Mouse (Mus musculus) c-Kit-positive CD71-positive TER-119-negative erythroid progenitor cells, embryonic 14.5 days (primary cell): Measurements from ENCODE around the gene Chn2.

Experiments used
- DNase-seq: peaks from one replicate; pipeline ENCODE4 v3.0.0-alpha.2; 2013; ENCODE audit warnings: low read depth

The Chn2 gene

DNA sequence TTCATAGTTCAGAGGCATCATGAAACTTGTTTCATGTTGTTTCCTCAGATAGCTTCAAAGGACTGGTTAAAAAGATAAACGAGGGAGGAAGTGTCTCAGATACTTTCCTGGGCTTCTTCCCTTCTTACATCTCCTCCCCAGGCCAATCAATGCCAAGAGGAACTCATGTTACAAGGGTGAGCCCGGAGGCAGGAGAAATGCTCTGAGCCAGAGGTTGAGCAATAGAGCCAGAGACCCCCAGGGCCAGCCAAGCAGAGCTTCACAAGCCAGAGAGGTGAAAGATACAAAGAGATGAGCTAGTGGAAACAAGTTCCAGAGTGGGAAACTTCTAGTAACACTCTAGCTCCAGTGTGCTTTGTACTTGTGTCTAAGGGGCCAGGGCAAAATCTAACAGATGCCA, 38.9 kb downstream of the Chn2 start:
- no peak for DNase-seq

GRCm38 (mm10) chr6:54079881-54080280, 40.5 kb downstream of the Chn2 start:
- DNase-seq, result no peak

GRCm38 (mm10) chr6:54080518-54081285, 41.3 kb downstream of the Chn2 start:
- no peak for DNase-seq

DNA sequence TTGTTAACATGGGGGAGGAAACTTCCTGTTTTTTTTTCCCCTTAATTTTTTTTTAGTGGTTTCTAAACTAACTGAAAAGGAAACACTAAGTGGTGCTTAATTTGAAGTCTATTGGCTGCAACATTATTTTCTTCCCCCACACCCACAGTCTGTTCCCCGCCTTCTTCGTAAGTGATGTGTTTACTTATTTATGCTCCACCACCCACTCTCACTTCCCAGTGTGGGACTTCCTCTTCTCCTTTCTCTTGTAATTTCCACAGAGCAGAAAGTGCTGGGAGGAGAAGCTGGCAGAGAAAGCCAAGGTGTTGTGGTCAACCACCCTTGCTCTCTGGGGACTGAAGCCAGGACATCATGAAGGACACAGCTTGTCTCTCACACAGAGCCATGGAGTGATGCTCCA, 43.2 kb downstream of the Chn2 start:
- no peak for DNase-seq

DNA sequence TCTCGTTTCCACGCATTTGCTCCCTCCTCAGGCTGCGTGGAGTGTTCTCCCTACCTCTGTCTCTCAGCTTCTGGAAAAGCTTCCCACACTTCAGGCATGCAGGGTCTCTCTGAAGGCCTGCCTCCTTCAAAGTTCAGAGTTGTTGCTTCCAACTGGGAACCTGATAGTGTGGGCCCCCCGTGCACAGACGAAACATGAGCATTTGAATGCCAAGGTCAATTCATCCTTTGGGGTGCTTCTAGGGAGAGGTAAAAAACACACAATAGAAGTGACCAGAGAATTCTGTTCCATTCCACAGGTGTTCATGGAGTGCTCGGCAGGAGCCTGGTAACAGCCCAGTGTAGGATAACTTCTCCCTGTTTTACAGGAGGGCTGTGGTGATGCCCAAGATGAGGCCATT, 44.7 kb downstream of the Chn2 start:
- no peak for DNase-seq

DNA sequence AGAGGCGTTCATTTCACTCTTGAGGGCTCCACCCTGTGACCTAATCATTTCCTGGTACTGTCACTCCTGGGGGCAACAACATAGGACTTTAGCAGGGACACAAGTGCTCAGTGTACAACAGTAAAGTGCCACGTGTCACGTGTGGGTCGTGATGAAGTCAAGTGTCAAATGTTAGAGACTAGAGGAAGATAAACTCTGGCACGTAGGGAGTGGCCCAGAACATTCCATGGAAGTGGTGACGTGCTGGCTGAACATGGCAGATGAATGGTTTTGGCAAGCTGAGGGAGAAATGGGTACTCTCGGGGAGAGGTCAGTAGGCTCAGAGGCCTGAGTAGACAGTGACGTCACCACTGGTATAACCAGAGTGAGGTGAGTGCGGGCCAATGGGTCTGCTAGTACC, 45.7 kb downstream of the Chn2 start:
- DNase-seq, result no peak

DNA sequence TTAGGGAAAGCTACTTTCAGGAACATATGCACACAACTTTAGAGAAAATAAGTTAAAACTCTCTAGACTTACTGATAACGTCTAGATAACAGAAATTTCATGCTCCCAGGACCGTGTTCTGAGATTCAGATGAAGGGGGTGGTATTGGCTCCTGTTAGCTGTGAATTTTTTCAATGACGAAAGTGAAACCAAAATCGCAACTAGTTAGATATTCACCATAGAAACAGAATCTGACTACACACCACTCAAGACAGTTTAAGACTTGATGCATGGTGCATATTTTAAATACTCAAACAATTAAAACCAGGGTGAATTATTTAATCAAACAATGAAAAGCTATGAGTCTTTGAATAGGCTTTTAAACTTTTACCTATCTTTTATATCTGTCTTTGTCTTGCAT, 48.8 kb downstream of the Chn2 start:
- DNase-seq, result no peak

GRCm38 (mm10) chr6:54090822-54091221, 51.5 kb downstream of the Chn2 start:
- DNase-seq, result no peak

DNA sequence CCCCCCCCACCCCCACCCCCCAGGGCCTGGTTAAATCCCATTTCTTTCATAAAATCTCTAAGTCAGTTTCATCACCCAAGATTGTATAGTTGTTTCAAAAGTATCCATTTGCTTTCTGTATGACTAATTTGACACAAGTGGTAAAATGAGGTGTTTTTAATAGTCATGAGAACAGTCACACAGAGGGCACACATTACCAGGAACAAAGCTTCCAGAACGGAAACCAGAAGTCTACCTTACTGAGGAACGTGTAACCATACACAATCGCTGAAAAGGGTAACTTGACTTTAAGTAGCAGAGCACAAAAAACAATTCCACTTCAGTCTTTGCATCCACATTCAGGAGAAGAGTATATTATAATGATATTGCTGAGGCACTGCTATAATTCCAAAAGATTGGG, 53.6 kb downstream of the Chn2 start:
- no peak for DNase-seq

GRCm38 (mm10) chr6:54096147-54096761, 56.9 kb downstream of the Chn2 start:
- no peak for DNase-seq

- DNase-seq, result no peak
Measured at GRCm38 (mm10) chr6:54096836-54097235, 57.5 kb downstream of the Chn2 start.

DNA sequence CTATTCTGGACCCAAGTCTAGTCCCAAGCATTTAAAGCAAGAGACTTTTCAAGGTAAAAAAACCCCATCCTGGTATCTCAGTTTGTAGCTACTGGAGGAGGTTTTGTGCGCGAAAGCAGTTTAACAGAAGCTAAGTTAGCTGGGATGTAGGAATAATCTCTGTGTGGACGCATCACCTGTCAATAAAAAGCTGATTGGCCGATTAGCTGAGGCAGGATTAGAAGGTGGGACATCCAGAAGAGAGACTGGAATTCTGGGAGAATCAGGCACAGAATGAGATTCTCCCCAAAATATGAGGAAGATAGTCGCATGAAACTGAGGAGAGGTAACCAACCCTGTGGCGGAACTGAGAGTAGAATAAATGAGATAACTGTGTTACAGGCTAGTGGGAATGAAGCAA, 59.0 kb downstream of the Chn2 start:
- no peak for DNase-seq

GRCm38 (mm10) chr6:54099659-54100058, 60.3 kb downstream of the Chn2 start:
- no peak for DNase-seq

DNA sequence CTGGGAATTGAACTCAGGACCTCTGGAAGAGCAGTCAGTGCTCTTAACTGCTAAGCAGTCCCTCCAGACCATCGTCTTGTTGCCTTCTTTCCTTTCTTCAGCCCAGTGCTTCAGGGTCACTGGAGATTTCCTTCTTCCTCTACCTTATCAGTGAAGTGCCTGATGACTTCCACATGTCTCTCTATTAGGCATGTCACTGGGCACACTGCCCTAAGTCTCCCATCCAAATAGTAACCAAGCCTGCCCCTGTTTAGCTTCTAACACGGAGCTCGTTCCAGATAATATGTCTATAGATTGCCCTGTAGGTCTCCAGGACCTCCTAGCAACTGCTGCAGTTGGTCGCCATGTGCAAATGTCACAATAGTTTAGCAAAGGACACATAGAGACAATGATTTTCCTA, 62.9 kb downstream of the Chn2 start:
- DNase-seq, result no peak

- no peak for DNase-seq
Measured at GRCm38 (mm10) chr6:54103276-54103975, 64.1 kb downstream of the Chn2 start.

DNA sequence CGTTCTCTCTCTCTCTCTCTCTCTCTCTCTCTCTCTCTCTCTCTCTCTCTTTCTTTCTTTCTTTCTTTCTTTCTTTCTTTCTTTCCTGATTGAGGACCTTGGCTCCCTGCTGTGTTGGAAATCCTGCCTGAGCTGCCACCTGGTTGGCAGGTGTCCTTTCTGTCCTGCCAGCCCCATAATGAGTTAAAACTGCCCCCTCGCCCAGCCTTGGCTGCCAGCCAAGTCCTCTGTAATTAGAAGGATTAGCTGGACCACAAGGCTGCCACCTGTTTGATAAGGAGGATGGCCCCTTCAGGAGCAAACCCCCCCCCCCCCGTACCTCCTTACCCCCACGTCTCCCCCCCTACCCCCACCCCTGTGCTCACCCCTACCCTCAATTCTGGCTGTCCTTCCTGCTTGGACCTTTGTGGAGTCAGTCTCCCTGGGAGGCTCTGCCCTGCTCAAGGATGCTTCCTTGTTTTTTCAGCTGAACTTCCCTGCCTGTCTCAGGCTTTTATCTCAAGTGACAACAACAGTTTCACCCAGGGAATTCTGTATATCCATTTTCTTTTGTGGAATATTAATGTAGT, 72.1 kb downstream of the Chn2 start:
- DNase-seq, result no peak

GRCm38 (mm10) chr6:54113338-54113737, 74.0 kb downstream of the Chn2 start:
- no peak for DNase-seq

GRCm38 (mm10) chr6:54114412-54114811, 75.1 kb downstream of the Chn2 start:
- DNase-seq, result no peak

DNA sequence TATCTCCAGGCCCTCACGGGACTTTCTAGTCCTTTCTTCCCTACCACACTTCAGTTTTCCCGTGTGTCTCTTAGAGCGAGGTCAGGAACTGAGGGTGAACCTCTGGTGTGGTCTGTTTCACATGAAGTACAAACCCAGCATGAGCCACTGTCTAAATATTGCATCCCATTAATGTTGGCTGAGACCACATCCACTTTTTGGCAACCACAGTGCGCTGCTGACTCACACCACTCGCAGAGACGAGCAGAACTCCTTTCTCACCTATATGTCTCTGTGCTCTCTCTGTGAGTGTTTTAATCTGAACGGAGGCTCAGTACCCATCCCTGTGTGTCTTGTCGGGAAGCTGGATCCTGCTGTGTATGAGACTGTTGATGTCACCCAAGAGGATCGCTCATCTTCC, 76.9 kb downstream of the Chn2 start:
- DNase-seq, result no peak

DNA sequence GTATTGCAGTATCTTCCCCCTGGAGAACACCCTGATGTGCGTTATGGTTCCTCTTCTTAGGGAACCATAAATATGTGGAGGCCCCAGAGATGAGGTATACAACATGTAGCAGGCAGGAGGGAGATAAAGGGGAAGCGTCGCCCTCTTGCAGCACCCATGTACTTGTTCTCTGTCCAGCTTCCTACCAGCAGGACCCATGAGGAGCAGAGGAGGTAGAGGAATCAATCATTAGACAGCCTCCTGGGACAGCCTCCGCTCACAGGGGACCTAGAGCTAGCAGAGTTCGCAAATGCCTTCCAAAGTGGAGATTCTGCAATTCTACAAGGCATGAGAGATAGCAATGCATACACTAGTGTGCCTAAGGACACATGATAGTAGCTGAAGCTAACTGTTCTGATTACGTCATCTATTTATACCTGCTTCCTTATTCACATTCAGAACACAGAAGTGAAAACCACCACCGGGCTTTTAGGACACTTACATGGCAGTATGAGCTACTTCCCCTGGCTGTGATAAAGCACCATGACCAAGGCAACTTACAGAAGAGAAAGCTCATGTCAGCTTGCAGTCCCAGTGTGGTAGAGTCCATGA, 77.7 kb downstream of the Chn2 start:
- DNase-seq, result no peak

DNA sequence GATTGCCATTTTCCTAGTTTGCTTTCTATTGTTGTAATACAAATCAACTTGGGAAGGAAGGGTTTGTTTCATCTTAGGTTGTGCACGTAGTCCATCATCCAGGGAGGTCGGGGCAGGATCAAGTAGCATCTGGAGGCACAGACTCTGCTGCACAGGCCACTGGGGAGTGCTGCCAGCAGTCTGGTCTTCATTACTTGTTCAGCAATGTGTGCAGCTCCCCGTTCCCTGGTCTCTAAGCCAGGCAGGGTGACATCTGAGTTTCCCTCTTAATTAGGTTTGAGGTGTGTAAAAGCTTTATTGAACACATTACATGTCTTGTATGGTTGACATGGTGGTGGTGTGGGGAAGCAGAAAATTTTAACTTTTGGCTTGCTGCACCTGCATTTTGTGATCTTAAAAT, 79.0 kb downstream of the Chn2 start:
- DNase-seq, result no peak

DNA sequence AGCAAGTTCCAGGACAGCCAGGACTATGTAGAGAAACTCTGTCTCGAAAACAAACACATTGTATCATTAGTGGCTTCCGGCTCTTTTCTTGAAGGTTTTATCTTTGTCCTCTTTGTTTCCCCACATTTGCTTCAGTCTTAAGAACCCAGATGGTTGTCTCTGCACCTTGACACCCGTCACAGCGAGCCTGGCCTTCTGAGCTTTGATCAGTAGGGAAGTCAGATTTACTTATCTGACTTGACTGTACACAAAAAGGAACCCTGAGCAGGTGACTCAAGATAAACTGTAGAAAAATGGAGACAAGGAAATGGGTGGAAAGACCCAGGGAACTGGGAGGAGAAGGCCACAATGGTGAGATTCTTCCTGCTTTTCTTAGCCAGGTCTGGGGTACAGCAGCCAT, 79.5 kb downstream of the Chn2 start:
- DNase-seq, result no peak

GRCm38 (mm10) chr6:54119461-54119860, 80.1 kb downstream of the Chn2 start:
- DNase-seq, result no peak
